Mouse (Mus musculus) hindbrain, embryonic 15.5 days (tissue): ENCODE results near the gene Ip6k2. TPM values are rescaled to one million over a fixed set of nuclear protein-coding genes. Genes with fewer than 3 reads are reported as not detected.
A peak's percentile ranks its signal among the peaks of the same experiment; 100 is the strongest.

Experiments
- ATAC-seq: fragments of 200-750 bp; cut with Nextera tagmentation; 2 replicates; pipeline ENCODE4 v1.8.0; 2017; ENCODE audit warnings: low read depth, moderate number of reproducible peaks, moderate TSS enrichment; ENCODE audit not compliant: low FRiP score
- H3K27ac ChIP-seq: fragments of 300-500 bp; sonication (generic); replicated peaks from 2 replicates; pipeline ENCODE4 v1.5.1; 2015; ENCODE audit warnings: mild to moderate bottlenecking, inconsistent platforms
- H3K27me3 ChIP-seq: fragments of 300-500 bp; sonication (generic); 2 replicates; pipeline ENCODE4 v1.6.1; 2015; ENCODE audit warnings: control low read depth, inconsistent platforms
- H3K36me3 ChIP-seq: fragments of 300-500 bp; sonication (generic); 2 replicates; pipeline ENCODE4 v1.6.1; 2015; ENCODE audit warnings: control low read depth, inconsistent platforms
- H3K4me1 ChIP-seq: fragments of 300-500 bp; sonication (generic); replicated peaks from 2 replicates; pipeline ENCODE4 v1.6.1; 2015; ENCODE audit warnings: control low read depth, inconsistent platforms
- H3K4me2 ChIP-seq: fragments of 300-500 bp; sonication (generic); 2 replicates; pipeline ENCODE4 v1.6.1; 2015; ENCODE audit warnings: moderate library complexity, mild to moderate bottlenecking, inconsistent platforms
- H3K4me3 ChIP-seq: fragments of 300-500 bp; sonication (generic); 2 replicates; pipeline ENCODE4 v1.5.1; 2015; ENCODE audit warnings: mild to moderate bottlenecking, inconsistent platforms
- H3K9ac ChIP-seq: fragments of 300-500 bp; sonication (generic); 2 replicates; pipeline ENCODE4 v1.6.1; 2015; ENCODE audit warnings: inconsistent platforms
- H3K9me3 ChIP-seq: fragments of 300-500 bp; sonication (generic); 2 replicates; pipeline ENCODE4 v1.6.1; 2016; ENCODE audit warnings: control low read depth, inconsistent platforms
- WGBS: fragments of 180-500 bp; shearing (Covaris S2); methylation state at CpG from one replicate; pipeline ENCODE4 v1.1.7; 2015; 5-methylcytosine and 5-hydroxymethylcytosine counted together
- polyA plus RNA-seq: library from polyadenylated mRNA; unstranded; fragments of >200 nt; fragmentation: Nextera tagmentation; extraction: Ambion mirVana; gene quantifications from 2 replicates; pipeline ENCODE4 v1.2.1, GENCODE M21; 2015

Ip6k2 gene
- polyA plus RNA-seq, 1 experiment from 2014 or later, result 206 TPM

DNA sequence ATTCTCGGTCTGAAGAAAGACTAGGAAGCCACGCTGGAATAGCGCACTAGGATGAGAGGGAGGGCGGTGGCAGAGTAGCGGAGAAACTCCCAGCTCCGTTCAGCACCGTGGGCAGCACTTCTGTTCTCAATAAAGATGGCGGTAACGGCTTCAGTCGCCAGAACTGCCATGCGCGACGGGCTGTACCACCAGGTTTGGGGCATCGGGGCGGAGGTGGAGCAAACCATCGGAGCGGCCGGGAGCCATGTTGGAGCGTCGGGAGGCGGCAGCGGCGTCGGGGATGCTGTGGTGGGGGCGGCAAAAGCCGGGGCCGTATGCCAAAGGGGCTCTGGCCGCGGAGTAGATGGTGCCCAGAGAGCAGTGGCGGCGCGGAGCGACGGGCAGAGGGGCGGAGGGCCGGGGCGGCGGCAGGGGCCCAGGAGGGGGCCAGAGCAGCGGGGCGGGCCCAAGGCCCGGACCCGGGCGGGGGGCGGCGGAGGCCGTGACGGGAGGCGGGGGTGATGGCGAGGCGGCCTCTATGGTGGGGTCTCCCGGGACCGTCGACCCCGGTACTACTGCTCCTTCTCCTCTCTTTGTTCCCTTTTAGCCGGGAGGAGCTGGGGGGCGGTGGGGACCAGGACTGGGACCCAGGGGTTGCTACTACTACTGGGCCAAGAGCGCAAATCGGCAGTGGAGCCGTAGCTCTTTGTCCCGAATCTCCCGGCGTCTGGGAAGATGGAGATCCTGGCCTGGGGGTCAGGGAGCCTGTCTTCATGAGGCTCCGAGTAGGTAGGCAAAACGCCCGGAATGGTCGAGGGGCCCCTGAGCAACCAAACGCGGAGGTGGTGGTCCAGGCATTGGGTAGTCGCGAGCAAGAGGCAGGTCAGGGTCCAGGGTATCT lies 42.5 kb downstream of the Ip6k2 start, which contains the start of gene Celsr3:
Celsr3 (plus strand) TSS at position 501 of the 880 bp plus-strand sequence.
- Histone ChIP-seq H3K4me3 (peak within 1 kb of the TSS; percentile 61), H3K36me3 (peaks cover 30% of the 10 kb centered on the region), H3K9ac (peak within 1 kb of the TSS; percentile 69), H3K4me2 (peak within 1 kb of the TSS; percentile 92), H3K4me1 (peaks cover 52% of the 10 kb centered on the region), H3K9me3 (no peaks in the 10 kb centered on the region), H3K27ac (peak within 1 kb of the TSS; percentile 92), H3K27me3 (0 out of 2 replicates have a peak, but pooled peaks cover 9% of the 10 kb centered on the region)
- WGBS, result 2% methylated on average over 57 of the region's 70 CpGs
- ATAC-seq, result peak; percentile 64

DNA sequence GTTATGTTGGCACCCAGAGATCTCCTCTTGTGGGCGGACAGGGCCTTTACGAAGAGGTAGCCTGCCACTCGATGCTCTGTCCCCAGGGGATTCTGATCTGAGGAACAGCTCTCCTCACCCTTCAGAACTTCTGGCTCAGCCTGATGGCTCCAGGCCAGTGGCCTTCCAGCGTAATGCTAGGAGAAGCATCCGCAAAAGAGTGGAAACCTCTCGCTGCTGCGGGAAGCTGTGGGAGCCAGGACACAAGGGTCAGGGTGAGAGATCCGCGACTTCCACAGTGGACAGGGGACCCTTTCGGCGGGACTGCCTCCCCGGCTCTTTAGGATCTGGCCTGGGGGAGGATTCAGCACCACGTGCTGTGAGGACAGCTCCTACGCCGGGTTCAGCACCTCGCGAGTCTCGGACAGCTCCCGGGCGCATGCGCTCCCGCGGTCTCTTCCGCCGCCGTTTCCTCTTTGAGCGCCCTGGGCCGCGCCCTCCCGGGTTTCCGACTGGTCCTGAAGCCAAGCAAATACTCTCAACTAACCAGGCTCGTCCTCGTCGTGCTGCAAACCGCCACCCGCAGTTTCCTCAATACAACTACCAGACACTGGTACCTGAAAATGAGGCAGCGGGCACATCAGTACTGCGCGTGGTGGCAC lies 43.2 kb downstream of the Ip6k2 start:
- H3K27ac ChIP-seq, result peak overlapping the region; percentile 92
- H3K9me3 ChIP-seq, result no peaks in the 10 kb centered on the region
- peak overlapping the region; percentile 69 for H3K9ac ChIP-seq
- H3K4me1 ChIP-seq, result peaks cover 59% of the 10 kb centered on the region
- H3K27me3 ChIP-seq, result 0 out of 2 replicates have a peak, but pooled peaks cover 9% of the 10 kb centered on the region
- no peak for ATAC-seq
- H3K4me2 ChIP-seq, result peak overlapping the region; percentile 92
- WGBS, result under 1% methylated on average over 39 of the region's 39 CpGs
- H3K36me3 ChIP-seq, result peaks cover 31% of the 10 kb centered on the region
- H3K4me3 ChIP-seq, result peak overlapping the region; percentile 61

- Histone ChIP-seq H3K4me1 (peaks cover 66% of the 10 kb centered on the region), H3K9ac (peak overlapping the region; percentile 69), H3K27ac (0 out of 2 replicates have a peak overlapping the region, but pooled peaks have one; percentile 92), H3K36me3 (peaks cover 34% of the 10 kb centered on the region), H3K4me3 (peak overlapping the region; percentile 61), H3K9me3 (no peaks in the 10 kb centered on the region), H3K4me2 (peak overlapping the region; percentile 92), H3K27me3 (0 out of 2 replicates have a peak, but pooled peaks cover 9% of the 10 kb centered on the region)
- ATAC-seq, result no peak
- 8% methylated on average over 34 of the region's 34 CpGs for WGBS
Observed at GRCm38 (mm10) chr9:108827454-108827853, 43.9 kb downstream of the Ip6k2 start.

GRCm38 (mm10) chr9:108827906-108828305 lies 44.3 kb downstream of the Ip6k2 start:
- WGBS, result 74% methylated on average over 18 of the region's 18 CpGs
- Histone ChIP-seq H3K27me3 (0 out of 2 replicates have a peak, but pooled peaks cover 9% of the 10 kb centered on the region), H3K4me2 (peak overlapping the region; percentile 92)

DNA sequence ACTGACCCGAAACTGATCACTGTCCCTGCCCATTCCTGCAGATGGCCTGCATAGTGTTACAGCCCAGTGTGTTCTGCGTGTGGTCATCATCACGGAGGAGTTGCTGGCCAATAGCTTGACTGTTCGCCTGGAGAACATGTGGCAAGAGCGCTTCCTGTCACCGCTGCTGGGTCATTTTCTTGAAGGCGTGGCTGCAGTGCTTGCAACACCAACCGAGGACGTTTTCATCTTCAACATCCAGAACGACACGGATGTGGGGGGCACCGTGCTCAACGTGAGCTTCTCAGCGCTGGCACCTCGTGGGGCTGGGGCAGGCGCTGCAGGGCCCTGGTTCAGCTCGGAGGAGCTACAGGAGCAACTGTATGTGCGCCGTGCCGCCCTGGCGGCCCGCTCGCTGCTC lies 48.0 kb downstream of the Ip6k2 start:
- no peak for ATAC-seq
- H3K36me3 ChIP-seq, result peaks cover 73% of the 10 kb centered on the region
- H3K4me2 ChIP-seq, result peak overlapping the region; percentile 61
- no peak overlapping the region for H3K27ac ChIP-seq
- peaks cover 60% of the 10 kb centered on the region for H3K4me1 ChIP-seq
- no peak overlapping the region for H3K9ac ChIP-seq
- H3K27me3 ChIP-seq, result 0 out of 2 replicates have a peak, but pooled peaks cover 6% of the 10 kb centered on the region
- no peaks in the 10 kb centered on the region for H3K9me3 ChIP-seq
- 8% methylated on average over 23 of the region's 23 CpGs for WGBS
- peak overlapping the region; percentile 33 for H3K4me3 ChIP-seq

More at GRCm38 (mm10) chr9:108827906-108828305, 44.3 kb downstream of the Ip6k2 start:
- H3K4me1 ChIP-seq, result peaks cover 70% of the 10 kb centered on the region
- peaks cover 37% of the 10 kb centered on the region for H3K36me3 ChIP-seq
- peak overlapping the region; percentile 61 for H3K4me3 ChIP-seq
- no peak overlapping the region for H3K27ac ChIP-seq
- no peaks in the 10 kb centered on the region for H3K9me3 ChIP-seq
- no peak for ATAC-seq
- H3K9ac ChIP-seq, result peak overlapping the region; percentile 69

DNA sequence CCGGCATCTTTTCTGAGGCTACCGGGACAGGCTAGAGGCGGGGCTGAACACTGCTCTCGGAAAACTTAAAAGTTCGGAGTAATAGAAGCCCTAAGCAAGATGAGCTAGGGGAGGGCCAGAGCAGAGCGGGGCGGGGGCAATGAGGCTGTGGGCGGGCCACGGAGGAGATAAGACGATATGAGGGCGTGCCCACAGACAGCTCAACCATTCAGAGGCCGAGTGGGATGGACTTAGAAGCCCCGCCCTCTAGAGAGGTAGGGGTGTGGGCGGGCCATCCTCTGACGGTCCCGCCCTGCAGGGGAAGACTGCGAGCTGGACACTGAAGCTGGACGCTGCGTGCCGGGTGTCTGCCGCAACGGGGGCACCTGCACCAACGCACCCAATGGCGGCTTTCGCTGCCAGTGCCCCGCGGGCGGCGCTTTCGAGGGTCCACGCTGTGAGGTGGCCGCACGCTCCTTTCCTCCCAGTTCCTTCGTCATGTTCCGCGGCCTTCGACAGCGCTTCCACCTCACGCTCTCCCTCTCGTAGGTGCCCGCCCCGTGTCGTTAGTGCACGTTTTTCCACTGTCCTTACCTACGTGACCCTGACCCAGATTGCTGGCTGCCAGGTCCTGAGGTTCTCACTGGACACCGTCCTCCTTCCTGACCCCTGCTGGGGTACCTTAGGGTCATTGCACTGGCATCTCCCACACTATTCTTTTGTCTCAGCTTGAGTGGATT lies 49.0 kb downstream of the Ip6k2 start:
- peak; percentile 90 for ATAC-seq
- 0 out of 2 replicates have a peak, but pooled peaks cover 6% of the 10 kb centered on the region for H3K27me3 ChIP-seq
- WGBS, result 8% methylated on average over 45 of the region's 46 CpGs
- no peak overlapping the region for H3K27ac ChIP-seq
- H3K4me2 ChIP-seq, result peak overlapping the region; percentile 61
- H3K36me3 ChIP-seq, result peaks cover 79% of the 10 kb centered on the region
- peak overlapping the region; percentile 33 for H3K4me3 ChIP-seq
- peaks cover 50% of the 10 kb centered on the region for H3K4me1 ChIP-seq
- no peak overlapping the region for H3K9ac ChIP-seq
- H3K9me3 ChIP-seq, result no peaks in the 10 kb centered on the region

GRCm38 (mm10) chr9:108842989-108843388 lies 59.4 kb downstream of the Ip6k2 start:
- Histone ChIP-seq H3K4me1 (no peaks in the 10 kb centered on the region), H3K4me3 (no peak overlapping the region), H3K27ac (no peak overlapping the region), H3K27me3 (no peaks in the 10 kb centered on the region), H3K4me2 (no peak overlapping the region), H3K9ac (no peak overlapping the region), H3K9me3 (no peaks in the 10 kb centered on the region), H3K36me3 (peaks cover 84% of the 10 kb centered on the region)
- ATAC-seq, result no peak
- WGBS, result 22% methylated on average over 14 of the region's 14 CpGs

DNA sequence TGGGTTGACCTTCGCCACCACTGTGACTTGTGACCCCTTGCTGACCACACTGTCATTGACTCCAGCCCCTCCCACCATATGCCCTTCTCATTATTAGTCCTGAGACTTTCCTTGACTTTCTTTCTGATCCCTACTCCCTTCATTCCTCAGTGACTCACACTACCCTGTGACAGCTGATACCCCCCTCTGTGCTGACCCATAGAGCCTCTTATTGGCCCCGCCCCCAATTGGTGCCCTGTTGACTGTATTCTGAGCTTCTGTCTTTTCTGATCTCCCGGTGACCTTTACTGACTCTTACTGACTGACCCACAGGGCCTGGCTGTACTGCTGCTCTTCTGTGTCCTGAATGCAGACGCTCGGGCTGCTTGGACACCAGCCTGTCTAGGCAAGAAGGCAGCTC lies 61.8 kb downstream of the Ip6k2 start:
- Histone ChIP-seq H3K4me2 (no peak overlapping the region), H3K27ac (no peak overlapping the region), H3K36me3 (peaks cover 83% of the 10 kb centered on the region), H3K9ac (no peak overlapping the region), H3K4me3 (no peak overlapping the region), H3K9me3 (no peaks in the 10 kb centered on the region), H3K27me3 (no peaks in the 10 kb centered on the region), H3K4me1 (no peaks in the 10 kb centered on the region)
- WGBS, result 69% methylated on average over 5 of the region's 5 CpGs
- ATAC-seq, result no peak

DNA sequence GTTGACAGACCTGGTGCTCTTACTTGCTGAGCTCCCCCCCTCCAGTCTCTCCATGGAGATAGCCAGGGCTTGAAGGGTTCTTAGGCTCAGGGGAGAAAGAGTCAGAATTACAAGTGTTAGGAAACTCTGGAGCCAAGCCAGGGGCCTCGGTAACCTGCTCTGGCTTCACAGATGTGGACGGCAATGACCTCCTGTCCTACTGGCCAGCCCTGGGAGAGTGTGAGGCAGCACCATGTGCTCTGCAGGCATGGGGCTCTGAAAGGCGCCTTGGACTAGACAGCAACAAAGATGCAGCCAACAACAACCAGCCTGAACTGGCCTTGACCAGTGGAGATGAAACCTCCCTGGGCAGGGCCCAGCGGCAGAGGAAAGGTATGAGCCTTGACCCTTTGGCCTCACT lies 63.8 kb downstream of the Ip6k2 start:
- Histone ChIP-seq H3K9me3 (no peaks in the 10 kb centered on the region), H3K4me2 (no peak overlapping the region), H3K4me1 (no peaks in the 10 kb centered on the region), H3K36me3 (peaks cover 74% of the 10 kb centered on the region), H3K4me3 (no peak overlapping the region), H3K27ac (no peak overlapping the region), H3K27me3 (no peaks in the 10 kb centered on the region), H3K9ac (no peak overlapping the region)
- no peak for ATAC-seq
- WGBS, result 91% methylated on average over 4 of the region's 4 CpGs

DNA sequence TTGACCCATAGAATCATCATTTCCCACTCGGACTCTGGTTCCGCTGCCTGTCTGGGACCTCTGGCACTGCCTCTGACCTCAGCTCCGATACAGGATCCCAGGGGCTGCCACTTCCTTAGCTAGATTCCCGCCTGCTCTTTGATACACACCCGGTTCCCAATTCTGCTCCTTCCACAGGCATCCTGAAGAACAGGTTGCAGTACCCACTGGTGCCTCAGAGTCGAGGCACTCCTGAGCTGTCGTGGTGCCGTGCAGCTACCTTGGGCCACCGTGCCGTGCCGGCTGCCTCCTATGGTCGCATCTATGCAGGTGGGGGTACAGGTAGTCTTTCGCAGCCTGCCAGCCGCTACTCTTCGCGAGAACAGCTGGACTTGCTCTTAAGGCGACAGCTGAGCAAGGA lies 64.8 kb downstream of the Ip6k2 start:
- 81% methylated on average over 17 of the region's 17 CpGs for WGBS
- peaks cover 5% of the 10 kb centered on the region for H3K4me1 ChIP-seq
- H3K27ac ChIP-seq, result no peak overlapping the region
- no peaks in the 10 kb centered on the region for H3K9me3 ChIP-seq
- no peak for ATAC-seq
- no peaks in the 10 kb centered on the region for H3K27me3 ChIP-seq
- H3K9ac ChIP-seq, result no peak overlapping the region
- H3K4me3 ChIP-seq, result no peak overlapping the region
- H3K36me3 ChIP-seq, result peaks cover 67% of the 10 kb centered on the region
- H3K4me2 ChIP-seq, result no peak overlapping the region

DNA sequence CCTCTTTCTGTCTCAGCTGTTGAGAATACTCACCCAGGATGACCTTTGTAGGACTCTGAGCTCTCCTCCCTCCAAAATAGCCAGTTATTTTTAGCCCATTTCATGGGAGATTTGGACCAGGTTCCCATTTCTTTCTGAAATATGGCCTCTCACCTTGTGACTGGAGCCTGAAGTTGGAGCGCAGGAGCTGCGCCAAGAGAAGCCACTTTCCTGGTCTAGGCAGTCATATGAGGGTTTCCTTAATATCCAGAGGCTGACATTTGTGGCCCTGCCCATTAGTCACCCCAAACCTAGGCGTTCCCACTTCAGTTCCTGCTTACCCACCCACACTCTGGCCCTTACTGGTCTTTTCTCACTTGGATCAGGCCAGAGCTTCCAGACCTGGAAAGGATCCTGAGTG lies 69.4 kb downstream of the Ip6k2 start, which contains the start of gene Slc26a6:
Slc26a6 (plus strand) TSS at position 308 of the 400 bp plus-strand sequence.
- Histone ChIP-seq H3K4me2 (peak within 1 kb of the TSS; percentile 67), H3K27ac (peak within 1 kb of the TSS; percentile 83), H3K9ac (peak within 1 kb of the TSS; percentile 59), H3K4me3 (peak within 1 kb of the TSS; percentile 69), H3K36me3 (peaks cover 40% of the 10 kb centered on the region), H3K27me3 (no peaks in the 10 kb centered on the region), H3K4me1 (peaks cover 17% of the 10 kb centered on the region), H3K9me3 (no peaks in the 10 kb centered on the region)
- WGBS, result 87% methylated on average over 3 of the region's 3 CpGs
- no peak for ATAC-seq
